Mouse (Mus musculus) limb, embryonic 14.5 days (tissue): ENCODE results near the gene Slc25a45. TPM values are rescaled to one million over a fixed set of nuclear protein-coding genes. Genes with fewer than 3 reads are reported as not detected.

Experiments used
- ATAC-seq: fragments of 200-750 bp; cut with Nextera tagmentation; 2 replicates; pipeline ENCODE4 v1.8.0; 2017; ENCODE audit warnings: low read depth, moderate number of reproducible peaks, moderate TSS enrichment; ENCODE audit not compliant: low FRiP score
- DNase-seq: peaks from one replicate; pipeline ENCODE4 v3.0.0-alpha.2; 2015; ENCODE audit warnings: low spot score
- H3K27ac ChIP-seq: fragments of 300-500 bp; sonication (generic); replicated peaks from 2 replicates; pipeline ENCODE4 v1.5.1; 2014; ENCODE audit warnings: low read depth, mild to moderate bottlenecking, low read length, moderate library complexity, mixed read lengths
- H3K27me3 ChIP-seq: fragments of 300-500 bp; sonication (generic); 2 replicates; pipeline ENCODE4 v1.6.1; 2014; ENCODE audit warnings: low read length, mixed read lengths; ENCODE audit not compliant: control insufficient read depth, insufficient read depth
- H3K36me3 ChIP-seq: fragments of 300-500 bp; sonication (generic); 2 replicates; pipeline ENCODE4 v1.6.1; 2014; ENCODE audit warnings: mild to moderate bottlenecking, low read length, moderate library complexity, mixed read lengths; ENCODE audit not compliant: control insufficient read depth, insufficient read depth
- H3K4me1 ChIP-seq: fragments of 300-500 bp; sonication (generic); 2 replicates; pipeline ENCODE4 v1.6.1; 2014; ENCODE audit warnings: antibody characterized with exemption, low read length, mixed read lengths; ENCODE audit not compliant: control insufficient read depth, insufficient read depth
- H3K4me2 ChIP-seq: fragments of 300-500 bp; sonication (generic); replicated peaks from 2 replicates; pipeline ENCODE4 v1.6.1; 2014; ENCODE audit warnings: low read depth, mild to moderate bottlenecking, low read length, moderate library complexity; ENCODE audit not compliant: severe bottlenecking
- H3K4me3 ChIP-seq: fragments of 300-500 bp; sonication (generic); replicated peaks from 2 replicates; pipeline ENCODE4 v1.5.1; 2014; ENCODE audit warnings: low read length
- H3K9ac ChIP-seq: fragments of 300-500 bp; sonication (generic); 2 replicates; pipeline ENCODE4 v1.6.1; 2014; ENCODE audit warnings: mild to moderate bottlenecking, low read depth, low read length, moderate library complexity; ENCODE audit not compliant: severe bottlenecking
- H3K9me3 ChIP-seq: fragments of 300-500 bp; sonication (generic); 2 replicates; pipeline ENCODE4 v1.6.1; 2016; ENCODE audit warnings: low read length; ENCODE audit not compliant: control insufficient read depth
- POLR2A ChIP-seq: fragments of 200-500 bp; IDR thresholded peaks from 2 replicates; pipeline ENCODE4 v1.8.0; 2012; ENCODE audit warnings: inconsistent platforms, mild to moderate bottlenecking, moderate library complexity, borderline replicate concordance; ENCODE audit not compliant: insufficient read depth, insufficient read length; ENCODE audit errors: extremely low read depth
- WGBS: fragments of 180-500 bp; shearing (Covaris S2); extraction: QIAGEN DNeasy Blood & Tissue Kit; methylation state at CpG from one replicate; pipeline ENCODE4 v1.1.7; 2014; 5-methylcytosine and 5-hydroxymethylcytosine counted together
- polyA plus RNA-seq, 2 experiments: library from polyadenylated mRNA; depleted of rRNA in 1 of 2; stranded (reverse) in 1 of 2; unstranded in 1 of 2; fragments of >200 nt; fragmentation: Nextera tagmentation in 1 of 2; extraction: Ambion mirVana in 1 of 2; gene quantifications; 2 replicates each; pipeline versions ENCODE4 v1.2.1 to v1.2.3; 2012 to 2014

The Slc25a45 gene
- 6.2 and 6.3 TPM in 2 replicates for polyA plus RNA-seq (2012; rRNA removed)
- polyA plus RNA-seq (2014; fragmentation: Nextera tagmentation; extraction: Ambion mirVana) = 2.5 and 3.0 TPM in 2 replicates

DNA sequence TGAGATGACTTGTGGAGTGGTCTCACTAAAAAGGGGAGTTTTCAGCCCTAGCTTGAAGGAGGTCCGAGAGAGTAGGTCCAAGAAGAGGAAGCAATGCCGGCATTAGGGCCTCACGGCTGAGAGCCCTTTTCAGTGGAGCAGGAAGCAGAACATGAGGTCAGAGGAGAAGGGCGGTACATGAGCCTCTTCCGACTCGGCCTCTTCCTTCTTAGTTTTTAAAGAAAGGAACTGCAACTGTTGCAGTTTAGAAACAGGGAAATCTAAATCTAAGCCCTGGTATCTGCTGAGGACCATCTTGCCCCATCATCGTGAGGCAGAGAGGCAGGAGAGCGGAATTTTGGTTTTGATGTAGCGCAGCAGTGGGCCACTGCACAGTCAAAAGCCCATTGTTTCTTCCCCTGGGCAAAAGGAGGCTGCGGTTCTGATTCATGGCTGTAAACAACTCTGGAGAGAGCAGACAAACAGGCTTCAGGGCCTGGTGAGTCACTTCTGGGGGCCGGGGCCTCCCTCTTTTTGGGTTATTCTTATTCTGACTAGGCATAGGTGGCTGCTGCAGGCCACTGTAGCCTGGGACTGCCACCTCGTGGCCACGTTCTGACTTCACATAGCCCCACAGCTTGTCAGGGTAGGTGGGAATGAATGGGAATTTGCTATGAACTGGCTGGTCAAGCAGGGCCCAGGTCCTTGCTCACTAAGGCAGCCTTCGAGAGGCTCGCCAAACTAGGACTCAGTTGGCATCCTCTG, at the start of gene Slc25a45:
Slc25a45 (plus strand) TSS at position 191 of the 744 bp plus-strand sequence.
- DNase-seq (peak; percentile 78), ATAC-seq (peak; percentile 50)
- Histone ChIP-seq H3K27ac (0 out of 2 replicates have a peak within 1 kb of the TSS, but pooled peaks have one; percentile 52), H3K9ac (peak within 1 kb of the TSS; percentile 31; the same call in 1 of the 2 replicates), H3K4me3 (no peak within 1 kb of the TSS), H3K4me1 (peaks cover 15% of the 10 kb centered on the region), H3K27me3 (no peaks in the 10 kb centered on the region), H3K9me3 (no peaks in the 10 kb centered on the region), H3K36me3 (peaks cover under 1% of the 10 kb centered on the region; the same call in 1 of the 2 replicates), H3K4me2 (0 out of 2 replicates have a peak within 1 kb of the TSS, but pooled peaks have one; percentile 8)
- WGBS = 48% methylated on average over 15 of the region's 15 CpGs
- TF ChIP-seq POLR2A = no peak

DNA sequence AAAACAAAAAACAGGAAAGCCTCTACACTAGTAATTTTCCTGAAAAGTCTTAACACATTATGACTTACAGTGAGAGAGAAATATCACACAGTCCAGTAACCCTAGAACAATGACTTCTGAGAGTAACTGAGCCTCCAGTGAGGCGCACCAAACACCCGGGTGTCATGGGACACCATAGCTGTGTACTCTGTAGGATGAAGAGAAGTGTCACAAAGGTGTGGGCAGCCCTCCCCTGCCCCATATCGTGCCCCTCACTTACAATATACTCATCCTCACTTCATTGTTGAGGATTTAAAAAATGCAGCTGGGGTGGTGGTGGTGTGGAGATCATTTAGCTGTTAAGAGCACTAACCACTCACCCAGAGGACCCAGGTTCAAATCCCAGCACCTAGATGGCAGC, 49.5 kb upstream of the Slc25a45 start:
- Histone ChIP-seq H3K9ac (no peak overlapping the region), H3K9me3 (no peaks in the 10 kb centered on the region), H3K36me3 (no peaks in the 10 kb centered on the region), H3K27me3 (no peaks in the 10 kb centered on the region), H3K4me1 (peaks cover 19% of the 10 kb centered on the region), H3K4me3 (no peak overlapping the region), H3K4me2 (no peak overlapping the region), H3K27ac (no peak overlapping the region)
- WGBS = 93% methylated on average over 3 of the region's 3 CpGs
- ATAC-seq (no peak), DNase-seq (no peak)
- no peak for TF ChIP-seq POLR2A

DNA sequence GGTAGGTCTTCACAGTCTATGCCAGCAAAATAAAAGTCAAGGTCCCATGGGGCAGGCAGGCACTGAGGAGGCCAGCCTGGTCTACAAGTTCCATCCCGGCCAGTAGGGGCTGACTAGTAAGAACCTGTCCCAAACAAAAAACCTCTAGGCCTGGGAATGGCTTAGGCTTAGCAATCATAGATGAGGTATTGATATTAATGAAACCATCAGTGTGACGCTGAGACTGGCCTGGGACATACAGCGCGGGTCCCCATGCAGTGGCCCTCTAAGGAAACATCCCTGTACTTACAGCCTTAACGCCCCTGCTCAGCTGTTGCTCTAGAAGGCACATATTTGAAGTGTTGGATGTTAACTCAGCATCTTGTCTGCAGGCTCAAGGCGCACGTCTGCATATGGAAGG, 48.7 kb upstream of the Slc25a45 start:
- Histone ChIP-seq H3K4me2 (no peak overlapping the region), H3K27me3 (no peaks in the 10 kb centered on the region), H3K9ac (no peak overlapping the region), H3K4me3 (no peak overlapping the region), H3K9me3 (no peaks in the 10 kb centered on the region), H3K36me3 (no peaks in the 10 kb centered on the region), H3K4me1 (peaks cover 12% of the 10 kb centered on the region), H3K27ac (no peak overlapping the region)
- no peak for ATAC-seq
- WGBS = 89% methylated on average over 7 of the region's 7 CpGs
- TF ChIP-seq POLR2A = no peak
- DNase-seq = no peak

DNA sequence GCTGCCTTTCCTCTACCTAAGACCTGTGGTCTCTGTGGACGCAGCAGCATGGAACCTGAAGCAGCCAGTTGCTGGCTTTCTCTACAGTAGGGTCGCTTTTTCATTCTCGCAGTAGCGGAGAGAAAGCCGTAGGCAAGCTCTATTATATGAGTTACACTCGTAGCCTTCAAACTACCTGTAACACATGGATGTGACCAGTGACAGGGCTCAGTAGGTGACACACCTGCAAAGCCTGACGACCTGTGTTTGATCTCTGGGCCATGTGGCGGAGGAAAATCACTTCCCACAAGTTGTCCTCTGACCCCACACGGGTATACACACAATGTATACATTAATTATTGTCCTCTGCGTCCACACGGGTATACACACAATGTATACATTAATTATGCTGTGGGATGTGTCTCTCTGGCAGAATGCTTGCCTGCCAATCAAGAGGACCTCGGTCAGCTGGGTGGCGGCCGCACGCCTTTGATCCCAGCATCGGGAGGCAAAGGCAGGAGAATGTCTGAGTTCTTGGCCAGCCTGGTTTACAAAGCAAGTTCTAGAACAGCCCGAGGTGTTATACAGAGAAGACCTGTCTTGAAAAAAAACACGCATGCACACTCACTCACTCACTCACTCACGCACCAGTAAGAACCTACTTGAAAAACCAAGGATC, 47.5 kb upstream of the Slc25a45 start:
- ATAC-seq = no peak
- WGBS = 79% methylated on average over 19 of the region's 19 CpGs

DNA sequence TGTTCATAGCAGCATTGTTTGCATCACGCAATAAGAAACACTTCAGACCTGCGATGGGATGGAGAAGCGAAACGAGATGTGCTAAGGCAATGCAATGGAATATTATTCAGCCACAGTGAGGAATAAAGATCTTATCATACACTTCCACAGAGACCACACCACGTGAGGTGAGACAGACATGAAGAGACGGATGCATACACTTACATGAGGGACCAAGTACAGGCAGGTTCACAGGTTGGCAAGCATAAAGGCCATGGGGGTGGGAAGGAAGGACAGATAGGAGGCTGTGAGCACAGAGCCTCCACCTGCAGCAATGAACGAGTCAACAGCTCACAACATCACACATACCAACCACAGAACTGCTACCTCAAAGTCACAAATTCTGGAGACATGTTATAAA, 46.8 kb upstream of the Slc25a45 start:
- no peaks in the 10 kb centered on the region for H3K36me3 ChIP-seq
- no peaks in the 10 kb centered on the region for H3K27me3 ChIP-seq
- WGBS = 87% methylated on average over 7 of the region's 7 CpGs
- no peak for DNase-seq
- H3K4me2 ChIP-seq = no peak overlapping the region
- H3K9me3 ChIP-seq = no peaks in the 10 kb centered on the region
- no peak overlapping the region for H3K4me3 ChIP-seq
- no peak for ATAC-seq
- TF ChIP-seq POLR2A = no peak
- H3K27ac ChIP-seq = no peak overlapping the region
- no peak overlapping the region for H3K9ac ChIP-seq
- H3K4me1 ChIP-seq = 0 out of 2 replicates have a peak, but pooled peaks cover 2% of the 10 kb centered on the region

More for the DNA sequence above, 47.5 kb upstream of the Slc25a45 start:
- TF ChIP-seq POLR2A = no peak
- Histone ChIP-seq H3K27ac (no peak overlapping the region), H3K9me3 (no peaks in the 10 kb centered on the region), H3K4me3 (no peak overlapping the region), H3K4me2 (no peak overlapping the region), H3K9ac (no peak overlapping the region), H3K36me3 (no peaks in the 10 kb centered on the region), H3K4me1 (0 out of 2 replicates have a peak, but pooled peaks cover 2% of the 10 kb centered on the region), H3K27me3 (no peaks in the 10 kb centered on the region)
- no peak for DNase-seq
